Mouse (Mus musculus) hematopoietic stem cell, adult 5-6 weeks (primary cell): ENCODE measurements around the gene Ubqln4. TPM values are rescaled to one million over a fixed set of nuclear protein-coding genes. Genes with fewer than 3 reads are reported as not detected.

Source experiments
- ATAC-seq, 2 experiments: fragments of 125-278 bp in 1 of 2; replicated peaks in 1 of 2; 2 replicates each; pipeline ENCODE4 v1.8.0; 2016 to 2017; ENCODE audit warnings: inconsistent platforms in 2 of 2, mild to moderate bottlenecking in 2 of 2, moderate number of reproducible peaks in 2 of 2, low read depth in 1 of 2, moderate TSS enrichment in 1 of 2; ENCODE audit not compliant: low FRiP score in 2 of 2, poor library complexity in 2 of 2, severe bottlenecking in 2 of 2, insufficient read depth in 1 of 2, low TSS enrichment in 1 of 2
- total RNA-seq: library from RNA; stranded (forward); fragments of 172-1452, 232-1000 nt; gene quantifications from 2 replicates; pipeline ENCODE4 v1.2.3, GENCODE M21; 2017

Ubqln4 gene
- total RNA-seq, 1 experiment from 2014 or later: 49.8 TPM

DNA sequence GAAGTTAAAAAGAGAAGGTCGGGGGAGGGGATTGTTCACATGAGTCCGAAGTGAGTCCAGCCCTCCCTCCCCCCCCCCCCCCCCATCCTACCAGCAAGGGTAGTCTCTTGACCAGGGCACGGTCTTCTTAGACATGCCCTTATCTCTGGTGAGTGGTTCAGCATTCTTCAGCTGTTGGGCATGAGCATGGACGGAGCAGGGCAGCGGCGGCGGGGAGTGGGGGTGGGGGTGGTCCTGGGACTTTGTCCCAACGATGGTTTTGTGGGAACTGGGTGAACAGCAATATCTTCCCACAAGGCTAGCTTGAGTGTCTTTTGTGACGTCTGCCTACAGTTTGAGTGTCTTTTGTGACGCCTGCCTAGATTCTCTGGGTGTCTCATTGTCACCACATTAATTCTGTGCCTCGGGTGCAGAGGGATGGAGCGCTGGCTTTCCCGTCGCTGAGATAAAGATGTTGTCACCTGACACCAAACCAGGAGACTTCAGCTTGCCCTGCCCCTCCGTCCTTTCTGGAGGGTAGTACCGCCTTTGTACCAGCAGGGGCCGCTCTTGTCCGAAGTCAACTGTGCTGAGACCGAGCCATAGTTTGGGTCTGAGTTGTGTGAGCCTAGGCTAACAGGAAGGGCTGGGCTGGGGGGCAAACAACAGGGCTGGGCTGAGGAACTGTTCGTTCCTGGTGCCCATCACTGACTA is 53.7 kb downstream of the Ubqln4 start:
- ATAC-seq: peak; percentile 87 to 91

DNA sequence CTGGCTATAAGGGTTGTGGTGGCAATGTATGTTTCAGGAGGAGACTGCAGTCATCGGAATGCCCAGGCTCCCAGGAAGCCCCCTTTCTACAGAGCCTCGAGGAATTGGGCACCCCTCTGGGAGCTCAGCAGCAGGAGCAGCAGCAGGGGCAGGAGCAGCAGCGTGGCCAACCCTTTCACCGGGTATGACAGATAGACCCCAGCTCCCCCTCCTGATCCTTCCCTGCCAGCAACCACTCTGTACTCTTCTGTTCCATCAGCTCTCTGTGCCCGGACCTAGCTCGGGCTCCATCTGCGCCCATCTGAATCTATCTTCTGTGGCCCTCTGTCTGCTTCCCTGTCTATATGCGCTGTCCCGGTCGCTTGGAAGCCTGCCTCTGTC is 54.2 kb downstream of the Ubqln4 start:
- ATAC-seq: no peak; a peak in 1 of 4 replicates

DNA sequence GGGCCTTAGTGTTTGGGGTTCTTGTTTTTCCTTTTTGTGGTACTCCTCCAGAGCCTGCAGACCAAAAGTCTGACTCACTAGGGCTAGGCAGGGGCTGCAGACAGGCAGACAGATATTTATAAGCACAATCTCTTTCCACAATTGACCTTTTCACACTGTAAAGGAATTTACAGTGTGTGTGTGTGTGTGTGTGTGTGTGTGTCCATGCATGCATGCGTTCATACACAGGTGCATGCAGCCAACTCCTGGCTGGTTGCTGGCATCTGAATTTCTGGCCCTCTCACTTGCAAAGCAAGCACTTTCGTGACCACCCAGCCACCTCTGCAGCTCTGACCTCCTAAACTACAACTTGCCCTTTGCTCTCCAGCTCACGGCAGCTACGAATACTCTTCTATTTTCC is 55.5 kb downstream of the Ubqln4 start:
- ATAC-seq: no peak

DNA sequence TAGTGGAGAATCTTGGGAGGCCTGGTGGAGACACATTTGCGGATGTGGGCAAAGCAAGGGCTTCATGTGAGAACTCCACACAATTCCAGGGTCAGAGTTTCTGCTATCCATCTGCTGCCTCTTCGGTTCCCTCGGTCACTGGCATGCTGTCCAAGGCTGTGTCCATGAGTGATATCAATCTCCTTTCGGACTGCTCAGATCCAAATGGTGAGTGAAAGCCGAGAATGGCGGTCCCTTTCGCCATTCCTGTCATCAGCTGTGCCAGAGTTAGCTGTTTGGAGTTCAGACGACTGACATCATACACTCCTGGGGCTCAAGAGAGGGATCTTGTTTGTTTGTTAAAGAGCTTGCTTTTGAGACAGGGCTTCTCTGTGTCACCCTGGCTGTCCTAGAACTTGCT is 60.9 kb downstream of the Ubqln4 start:
- no peak for ATAC-seq

DNA sequence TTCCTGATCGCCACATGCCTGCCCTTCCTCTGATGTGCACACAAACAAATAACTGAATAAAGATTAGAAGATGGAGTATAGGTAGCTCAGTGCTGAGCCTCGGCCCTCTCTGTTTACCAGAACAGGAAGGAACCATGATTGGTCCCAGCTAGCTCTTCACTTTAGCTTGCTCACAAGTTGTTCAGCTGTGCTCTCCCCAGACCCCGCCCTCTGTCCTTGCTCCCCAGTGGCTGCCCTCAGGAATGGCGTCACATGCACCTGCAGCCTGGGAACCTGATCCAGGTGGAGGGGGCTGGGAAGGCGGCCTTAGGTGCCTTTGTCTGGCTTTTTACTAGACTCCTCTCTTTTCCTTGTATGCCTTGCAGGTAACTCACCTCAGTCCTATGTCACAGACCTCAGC is 61.6 kb downstream of the Ubqln4 start:
- ATAC-seq: no peak

DNA sequence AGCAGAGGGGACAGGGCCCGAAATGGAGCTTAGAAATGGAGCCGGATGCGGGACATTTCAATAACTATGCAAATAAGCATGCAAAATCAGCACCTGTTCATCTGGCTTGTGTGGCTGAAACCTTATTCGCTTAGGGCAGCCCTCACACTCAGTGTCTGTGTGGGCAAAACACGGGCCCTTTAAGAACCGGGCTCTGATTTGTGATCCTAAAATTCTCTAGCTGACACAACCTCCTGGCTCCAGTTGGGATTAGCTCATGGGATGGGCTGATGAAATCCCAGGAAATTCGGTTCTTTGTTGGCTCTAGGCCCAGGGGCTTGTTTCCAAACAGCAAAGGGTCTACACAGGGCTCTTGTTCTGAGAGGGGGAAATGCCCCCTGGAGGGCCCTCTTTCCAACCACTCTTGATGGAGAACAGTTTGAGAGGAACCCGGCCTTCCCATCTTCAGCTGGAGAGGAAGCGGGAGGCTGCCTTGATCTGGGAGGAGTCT is 62.4 kb downstream of the Ubqln4 start:
- ATAC-seq: no peak

DNA sequence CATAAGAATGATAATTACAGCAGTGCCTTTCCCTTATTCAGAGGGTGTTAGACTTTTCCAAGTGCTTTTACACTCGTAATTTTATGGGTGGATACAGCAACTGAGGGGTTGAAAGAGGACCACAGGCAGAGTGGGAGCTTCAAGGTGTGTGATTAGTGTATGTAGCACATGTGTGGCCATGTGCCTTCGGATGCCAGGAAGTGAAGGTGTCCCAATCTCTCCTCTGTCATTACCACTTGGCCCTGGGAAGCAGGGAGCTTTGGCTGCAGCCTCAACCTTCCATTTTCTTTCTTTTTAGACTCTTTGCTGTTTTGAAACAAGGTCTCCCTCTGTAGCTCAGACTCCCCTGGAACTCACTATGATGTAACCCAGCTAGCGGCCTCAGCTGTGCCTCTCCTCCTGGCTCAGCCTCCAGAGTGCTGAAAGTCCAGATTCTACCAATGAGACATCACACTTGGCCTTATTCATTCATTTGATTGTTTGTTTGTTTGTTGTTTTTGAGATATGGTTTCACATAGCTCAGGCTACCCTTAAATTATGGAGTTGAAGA is 63.5 kb downstream of the Ubqln4 start:
- no peak for ATAC-seq

DNA sequence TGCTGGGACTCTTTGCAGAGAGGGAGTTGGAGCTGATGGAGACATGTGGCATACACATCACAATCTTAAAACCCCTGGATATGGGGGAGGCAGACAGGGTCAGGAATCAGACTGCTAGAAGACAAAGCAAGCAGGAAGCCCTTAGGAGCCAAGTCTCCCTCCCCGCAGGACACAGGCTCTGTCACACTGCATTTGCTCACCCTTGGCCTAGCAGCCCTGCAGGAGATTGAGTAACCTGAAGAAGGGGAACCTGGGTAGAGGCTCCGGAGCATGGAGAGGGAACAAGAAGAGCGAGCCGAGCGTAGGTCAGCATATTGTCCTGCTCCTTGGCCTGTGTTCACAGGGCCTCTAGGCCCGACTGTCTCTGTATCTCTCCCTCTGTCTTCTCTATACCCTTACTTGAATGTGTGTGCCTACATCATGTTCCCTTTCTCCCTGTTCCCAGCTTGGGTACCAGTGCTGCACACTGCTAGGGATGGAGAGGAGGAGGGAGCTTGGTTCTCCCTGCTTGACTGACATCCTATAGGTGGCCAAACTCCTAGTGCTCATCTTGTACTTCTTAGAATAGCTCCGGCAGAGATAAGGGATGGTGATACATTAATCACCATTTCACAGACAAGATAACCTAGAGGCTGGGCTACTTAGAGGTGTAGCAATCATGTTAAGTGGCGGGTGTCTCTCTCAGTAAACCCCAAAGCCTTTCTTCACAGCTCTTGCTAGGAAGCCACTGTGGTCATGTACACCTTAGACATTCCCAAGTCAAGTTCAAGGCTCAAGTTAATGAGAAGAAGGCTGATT is 64.7 kb downstream of the Ubqln4 start:
- peak; percentile 17 to 35; a peak in 2 of 4 replicates for ATAC-seq

Other genes starting within 250 kb of the Ubqln4 start
- gene Glmp, start 228.7 kb upstream of the Ubqln4 start, total RNA-seq: 10.3 and 28.6 TPM in 2 replicates
- 0.94 and 1.2 TPM in 2 replicates for gene Tmem79, start 217.6 kb upstream of the Ubqln4 start, total RNA-seq
- gene Smg5, start 217.5 kb upstream of the Ubqln4 start, total RNA-seq: 53.1 and 53.7 TPM in 2 replicates
- not detected in 2 replicates for gene Paqr6, start 189.2 kb upstream of the Ubqln4 start, total RNA-seq
- gene Bglap3, start 181.0 kb upstream of the Ubqln4 start, total RNA-seq: not detected in 2 replicates
- not detected in 2 replicates for gene Bglap2, start 175.1 kb upstream of the Ubqln4 start, total RNA-seq
- gene Bglap, start 169.3 kb upstream of the Ubqln4 start, total RNA-seq: not detected in 2 replicates
- gene Pmf1, start 143.4 kb upstream of the Ubqln4 start, total RNA-seq: 60.8 and 97.2 TPM in 2 replicates
- gene Slc25a44, start 128.6 kb upstream of the Ubqln4 start, total RNA-seq: 11.5 and 15.6 TPM in 2 replicates
- 4.3 and 18.6 TPM in 2 replicates for gene Sema4a, start 92.6 kb upstream of the Ubqln4 start, total RNA-seq
- 7.1 and 21.5 TPM in 2 replicates for gene Lmna, start 43.8 kb upstream of the Ubqln4 start, total RNA-seq
- gene Mex3a, start 21.4 kb upstream of the Ubqln4 start, total RNA-seq: 17.8 and 18.9 TPM in 2 replicates
- gene Rab25, start 5.5 kb upstream of the Ubqln4 start, total RNA-seq: not detected in 2 replicates
- gene Lamtor2, start 684 bp upstream of the Ubqln4 start, total RNA-seq: 51.2 and 54.4 TPM in 2 replicates
- gene Ssr2, start 22.1 kb downstream of the Ubqln4 start, total RNA-seq: 106 and 110 TPM in 2 replicates
- 118 and 149 TPM in 2 replicates for gene Arhgef2, start 52.2 kb downstream of the Ubqln4 start, total RNA-seq
- not detected in 2 replicates for gene Rxfp4, start 99.4 kb downstream of the Ubqln4 start, total RNA-seq
- 60.0 and 90.2 TPM in 2 replicates for gene Khdc4, start 132.0 kb downstream of the Ubqln4 start, total RNA-seq
- gene Rit1, start 163.1 kb downstream of the Ubqln4 start, total RNA-seq: 30.8 and 37.7 TPM in 2 replicates
- 4.0 and 4.1 TPM in 2 replicates for gene Syt11, start 221.4 kb downstream of the Ubqln4 start, total RNA-seq